Comparison of ENCODE assay signal across 17 mouse cellular contexts in the genomic region with DNA sequence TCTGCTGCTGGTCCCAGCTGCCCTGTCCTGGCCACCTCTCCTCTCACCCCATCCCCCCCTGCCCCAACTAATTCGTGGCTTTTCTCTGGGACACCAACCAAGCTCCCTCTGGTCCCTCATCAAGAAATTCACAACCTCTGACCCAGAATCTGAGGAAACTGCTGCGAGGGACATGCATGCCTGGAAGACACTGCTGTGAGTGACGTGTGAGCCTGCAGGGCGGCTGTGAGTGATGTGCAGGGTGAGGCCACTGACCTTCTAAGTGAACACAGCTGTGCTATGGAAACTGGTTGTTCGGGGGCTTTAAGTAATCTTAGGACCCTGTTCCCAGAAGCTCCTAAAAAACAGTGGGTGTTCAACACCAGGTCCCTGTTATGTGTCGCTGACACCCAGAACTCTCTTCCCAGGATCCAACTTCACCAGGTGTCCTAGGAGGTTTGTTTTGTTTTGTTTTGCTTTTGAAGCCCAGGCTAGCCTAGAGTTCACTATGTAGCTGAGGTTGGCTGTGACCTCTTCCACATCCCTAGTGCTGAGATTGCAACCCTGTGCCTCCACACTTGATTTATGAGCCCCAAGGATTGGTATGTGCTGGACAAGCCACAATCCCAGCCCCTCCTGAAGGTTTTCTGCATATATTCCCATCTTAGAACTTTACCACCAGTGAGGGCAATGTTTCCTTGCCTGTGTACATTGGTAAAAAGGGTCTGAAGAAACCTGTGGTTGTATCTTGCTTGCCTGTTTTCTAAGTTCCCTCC. TPM values are rescaled to one million over a fixed set of nuclear protein-coding genes. Genes with fewer than 3 reads are reported as not detected.
DNase-seq lines count a peak whose midpoint lies in the region; ATAC-seq lines count a peak whose summit lies in the region.
"Had no signal": no experiment of that assay in that cellular context is flagged by ENCODE, and none has a peak within 500 bp of the region (broad histone marks: within the 10 kb centered on the region; RNA-seq: fewer than 3 reads in every experiment).

No protein-coding gene starts in this region.

- H3K4me1 ChIP-seq in heart, embryonic 16.5 days (ENCODE audit: control insufficient read depth, insufficient read depth, low read length): peaks cover 10% of the 10 kb centered on the region
- no peaks in the 10 kb centered on the region for H3K4me1 ChIP-seq in liver, embryonic 11.5 days (replicated peaks; ENCODE audit: control insufficient read depth, insufficient read depth, low read length)
- H3K4me1 ChIP-seq in embryonic facial prominence, embryonic 11.5 days (ENCODE audit: control insufficient read depth, insufficient read depth, low read length): no peaks in the 10 kb centered on the region
- H3K4me1 ChIP-seq: midbrain, embryonic 12.5 days had no signal

- no peak for ATAC-seq in heart, embryonic 16.5 days (replicated peaks; ENCODE audit: extremely low read depth, insufficient read depth, low FRiP score)
- ATAC-seq in liver, embryonic 11.5 days (replicated peaks; ENCODE audit: low FRiP score): no peak
- no peak for ATAC-seq in embryonic facial prominence, embryonic 11.5 days (replicated peaks; ENCODE audit: insufficient number of reproducible peaks, low FRiP score, low TSS enrichment, low read depth)
- ATAC-seq: forebrain, embryonic 13.5 days had no signal

- no peaks in the 10 kb centered on the region for H3K9me3 ChIP-seq in heart, embryonic 16.5 days (replicated peaks; ENCODE audit: control insufficient read depth, low read length)
- H3K9me3 ChIP-seq in liver, embryonic 11.5 days (ENCODE audit: control insufficient read depth, low read length): peaks cover under 1% of the 10 kb centered on the region
- no peaks in the 10 kb centered on the region for H3K9me3 ChIP-seq in embryonic facial prominence, embryonic 11.5 days (replicated peaks; ENCODE audit: control insufficient read depth, low read length)
- H3K9me3 ChIP-seq: forebrain, embryonic 13.5 days; neural tube, embryonic 12.5 days had no signal

- H3K4me2 ChIP-seq in heart, embryonic 16.5 days (ENCODE audit: low read depth, low read length): no peak overlapping the region
- no peak overlapping the region for H3K4me2 ChIP-seq in liver, embryonic 11.5 days
- no peak overlapping the region for H3K4me2 ChIP-seq in embryonic facial prominence, embryonic 11.5 days (ENCODE audit: low read depth, low read length)
- H3K4me2 ChIP-seq: forebrain, embryonic 13.5 days; midbrain, embryonic 12.5 days; neural tube, embryonic 12.5 days had no signal

- no peak for DNase-seq in heart, postnatal 4 days
- no peak for DNase-seq in liver, embryonic 11.5 days (ENCODE audit: low spot score)
- no peak for DNase-seq in liver
- DNase-seq in embryonic facial prominence, embryonic 11.5 days (ENCODE audit: low spot score): peak; percentile 63
- DNase-seq in lung, postnatal 36 days: peak; percentile 34
- no peak for DNase-seq in urinary bladder, postnatal 4 days (ENCODE audit: low spot score in 2 of 2)
- no peak for DNase-seq in urinary bladder, postnatal 25 days (ENCODE audit: low spot score)
- DNase-seq: cerebellum, adult 18-20 months; gastrocnemius, postnatal 10 days; heart, postnatal 36 days; spleen, adult 18-20 months had no signal

- H3K27me3 ChIP-seq in heart, embryonic 16.5 days (ENCODE audit: control insufficient read depth, insufficient read depth, low read length): no peaks in the 10 kb centered on the region
- H3K27me3 ChIP-seq in liver, embryonic 11.5 days (replicated peaks; ENCODE audit: control insufficient read depth, insufficient read depth, low read length): 0 out of 2 replicates have a peak, but pooled peaks cover 2% of the 10 kb centered on the region
- H3K27me3 ChIP-seq in embryonic facial prominence, embryonic 11.5 days (ENCODE audit: control insufficient read depth, insufficient read depth, low read length): no peaks in the 10 kb centered on the region; the same call in 1 of the 2 replicates
- H3K27me3 ChIP-seq: forebrain, embryonic 13.5 days; neural tube, embryonic 12.5 days had no signal

- H3K4me3 ChIP-seq in heart, embryonic 16.5 days (ENCODE audit: low read length): no peak overlapping the region
- H3K4me3 ChIP-seq in liver, embryonic 11.5 days (ENCODE audit: low read depth, low read length): no peak overlapping the region
- no peak overlapping the region for H3K4me3 ChIP-seq in embryonic facial prominence, embryonic 11.5 days (ENCODE audit: low read depth, low read length)
- H3K4me3 ChIP-seq: forebrain, embryonic 13.5 days; midbrain, embryonic 12.5 days; neural tube, embryonic 12.5 days had no signal

- H3K9ac ChIP-seq in heart, embryonic 16.5 days (ENCODE audit: low read length): no peak overlapping the region
- no peak overlapping the region for H3K9ac ChIP-seq in liver, embryonic 11.5 days (ENCODE audit: low read depth, low read length)
- no peak overlapping the region for H3K9ac ChIP-seq in embryonic facial prominence, embryonic 11.5 days (replicated peaks; ENCODE audit: low read length)
- H3K9ac ChIP-seq: forebrain, embryonic 13.5 days; midbrain, embryonic 12.5 days; neural tube, embryonic 12.5 days had no signal

- H3K36me3 ChIP-seq in heart, embryonic 16.5 days (ENCODE audit: control insufficient read depth, insufficient read depth): no peaks in the 10 kb centered on the region
- H3K36me3 ChIP-seq in liver, embryonic 11.5 days (ENCODE audit: control insufficient read depth, insufficient read depth, low read length): no peaks in the 10 kb centered on the region
- no peaks in the 10 kb centered on the region for H3K36me3 ChIP-seq in embryonic facial prominence, embryonic 11.5 days (replicated peaks; ENCODE audit: control insufficient read depth, insufficient read depth, low read depth, low read length)
- H3K36me3 ChIP-seq: midbrain, embryonic 12.5 days; neural tube, embryonic 12.5 days had no signal

- H3K27ac ChIP-seq in heart, embryonic 16.5 days (ENCODE audit: low read length): peak overlapping the region; percentile 43
- H3K27ac ChIP-seq in liver, embryonic 11.5 days (ENCODE audit: low read depth, low read length): 0 out of 2 replicates have a peak overlapping the region, but pooled peaks have one; percentile 42
- H3K27ac ChIP-seq in embryonic facial prominence, embryonic 11.5 days (replicated peaks; ENCODE audit: low read depth, low read length): no peak overlapping the region
- H3K27ac ChIP-seq: forebrain, embryonic 13.5 days; midbrain, embryonic 12.5 days; neural tube, embryonic 12.5 days had no signal

- 54% methylated on average over 6 of the region's 6 CpGs for WGBS in heart, embryonic 16.5 days
- 46% methylated on average over 6 of the region's 6 CpGs for WGBS in liver, embryonic 11.5 days
- 16% methylated on average over 6 of the region's 6 CpGs for WGBS in embryonic facial prominence, embryonic 11.5 days

RNA-seq across cellular contexts. Expression of gene Slc22a1, which starts 44.5 kb away (rescaled TPM):
- polyA plus RNA-seq in heart, embryonic 16.5 days (2015; fragmentation: Nextera tagmentation; extraction: Ambion mirVana): 37.6 and 39.9 TPM in 2 replicates
- 10 to 100 TPM; 10.3 to 13.9 TPM for total RNA-seq in heart, postnatal 4 days (2021)
- 0.10 TPM in 1 of 2 replicates, not detected in the other for polyA plus RNA-seq in liver, embryonic 11.5 days (2014; fragmentation: Nextera tagmentation; extraction: Ambion mirVana)
- not detected in 2 replicates for polyA plus RNA-seq in embryonic facial prominence, embryonic 11.5 days (2014; fragmentation: Nextera tagmentation; extraction: Ambion mirVana)
- total RNA-seq: gastrocnemius, postnatal 10 days; MEL had no signal
- polyA plus RNA-seq: forebrain, embryonic 13.5 days; midbrain, embryonic 12.5 days; neural tube, embryonic 12.5 days had no signal

RNA-seq across cellular contexts. Expression of gene Slc22a2, which starts 47.2 kb away (rescaled TPM):
- polyA plus RNA-seq in heart, embryonic 16.5 days (2015; fragmentation: Nextera tagmentation; extraction: Ambion mirVana): not detected in 2 replicates
- total RNA-seq in heart, postnatal 4 days (2021): not detected
- polyA plus RNA-seq in liver, embryonic 11.5 days (2014; fragmentation: Nextera tagmentation; extraction: Ambion mirVana): not detected in 2 replicates
- not detected in 2 replicates for polyA plus RNA-seq in embryonic facial prominence, embryonic 11.5 days (2014; fragmentation: Nextera tagmentation; extraction: Ambion mirVana)
- total RNA-seq: gastrocnemius, postnatal 10 days; heart, postnatal 36 days; liver, adult 2 months; MEL had no signal
- polyA plus RNA-seq: liver, adult 2 months had no signal

Comparison
In these comparisons a context has a peak if more than half of its experiments do, and no peak if none do; other contexts are left out.
1. DNase-seq: peak in embryonic facial prominence, embryonic 11.5 days (single experiment) and lung, postnatal 36 days (single experiment); none in heart, postnatal 4 days (single experiment), liver, embryonic 11.5 days (single experiment), liver (single experiment), urinary bladder, postnatal 4 days (0 of 2) and urinary bladder, postnatal 25 days (single experiment).
2. RNA of gene Slc22a1, which starts 44.5 kb away (polyA plus RNA-seq): 37.6 to 39.9 TPM in heart, embryonic 16.5 days; 0.10 TPM in liver, embryonic 11.5 days and not detected in embryonic facial prominence, embryonic 11.5 days; every median in the first group is over 10 times any median in the second.